Mouse (Mus musculus) hindbrain, embryonic 12.5 days (tissue): ENCODE results near the gene Acox2. TPM values are rescaled to one million over a fixed set of nuclear protein-coding genes. Genes with fewer than 3 reads are reported as not detected.

Experiments
- ATAC-seq: fragments of 200-750 bp; cut with Nextera tagmentation; 2 replicates; pipeline ENCODE4 v1.8.0; 2017; ENCODE audit warnings: moderate TSS enrichment; ENCODE audit not compliant: low FRiP score
- H3K27ac ChIP-seq: fragments of 300-500 bp; sonication (generic); 2 replicates; pipeline ENCODE4 v1.5.1; 2016; ENCODE audit warnings: mild to moderate bottlenecking
- H3K27me3 ChIP-seq: fragments of 300-500 bp; sonication (generic); 2 replicates; pipeline ENCODE4 v1.6.1; 2016; ENCODE audit warnings: mild to moderate bottlenecking
- H3K36me3 ChIP-seq: fragments of 300-500 bp; sonication (generic); 2 replicates; pipeline ENCODE4 v1.6.1; 2016; ENCODE audit warnings: mild to moderate bottlenecking
- H3K4me1 ChIP-seq: fragments of 300-500 bp; sonication (generic); 2 replicates; pipeline ENCODE4 v1.6.1; 2016
- H3K4me2 ChIP-seq: fragments of 300-500 bp; sonication (generic); replicated peaks from 2 replicates; pipeline ENCODE4 v1.6.1; 2016; ENCODE audit warnings: mild to moderate bottlenecking
- H3K4me3 ChIP-seq: fragments of 300-500 bp; sonication (generic); 2 replicates; pipeline ENCODE4 v1.5.1; 2016; ENCODE audit warnings: mild to moderate bottlenecking
- H3K9ac ChIP-seq: fragments of 300-500 bp; sonication (generic); 2 replicates; pipeline ENCODE4 v1.6.1; 2016; ENCODE audit warnings: mild to moderate bottlenecking, moderate library complexity
- H3K9me3 ChIP-seq: fragments of 300-500 bp; sonication (generic); replicated peaks from 2 replicates; pipeline ENCODE4 v1.6.1; 2016; ENCODE audit warnings: mild to moderate bottlenecking
- WGBS: fragments of 180-500 bp; shearing (Covaris S2); methylation state at CpG from one replicate; pipeline ENCODE4 v1.1.7; 2016; 5-methylcytosine and 5-hydroxymethylcytosine counted together
- polyA plus RNA-seq: library from polyadenylated mRNA; unstranded; fragments of >200 nt; fragmentation: Nextera tagmentation; extraction: Ambion mirVana; gene quantifications from 2 replicates; pipeline ENCODE4 v1.2.1, GENCODE M21; 2016

The Acox2 gene
- polyA plus RNA-seq, 1 experiment from 2014 or later: 0.26 TPM

- Histone ChIP-seq H3K9ac (no peak overlapping the region), H3K36me3 (no peaks in the 10 kb centered on the region), H3K4me2 (no peak overlapping the region), H3K4me3 (no peak overlapping the region), H3K4me1 (no peaks in the 10 kb centered on the region), H3K9me3 (no peaks in the 10 kb centered on the region), H3K27ac (no peak overlapping the region), H3K27me3 (no peaks in the 10 kb centered on the region)
- no peak for ATAC-seq
- 78% methylated on average over 5 of the region's 5 CpGs for WGBS
Measured at GRCm38 (mm10) chr14:8244211-8244611, 14.9 kb downstream of the Acox2 start.

- Histone ChIP-seq H3K4me1 (no peaks in the 10 kb centered on the region), H3K4me3 (no peak overlapping the region), H3K9me3 (no peaks in the 10 kb centered on the region), H3K4me2 (no peak overlapping the region), H3K27me3 (no peaks in the 10 kb centered on the region), H3K9ac (no peak overlapping the region), H3K27ac (no peak overlapping the region), H3K36me3 (no peaks in the 10 kb centered on the region)
- ATAC-seq: no peak
- 69% methylated on average over 8 of the region's 8 CpGs for whole genome bisulfite sequencing
Measured at GRCm38 (mm10) chr14:8243136-8243888, 15.8 kb downstream of the Acox2 start.

DNA sequence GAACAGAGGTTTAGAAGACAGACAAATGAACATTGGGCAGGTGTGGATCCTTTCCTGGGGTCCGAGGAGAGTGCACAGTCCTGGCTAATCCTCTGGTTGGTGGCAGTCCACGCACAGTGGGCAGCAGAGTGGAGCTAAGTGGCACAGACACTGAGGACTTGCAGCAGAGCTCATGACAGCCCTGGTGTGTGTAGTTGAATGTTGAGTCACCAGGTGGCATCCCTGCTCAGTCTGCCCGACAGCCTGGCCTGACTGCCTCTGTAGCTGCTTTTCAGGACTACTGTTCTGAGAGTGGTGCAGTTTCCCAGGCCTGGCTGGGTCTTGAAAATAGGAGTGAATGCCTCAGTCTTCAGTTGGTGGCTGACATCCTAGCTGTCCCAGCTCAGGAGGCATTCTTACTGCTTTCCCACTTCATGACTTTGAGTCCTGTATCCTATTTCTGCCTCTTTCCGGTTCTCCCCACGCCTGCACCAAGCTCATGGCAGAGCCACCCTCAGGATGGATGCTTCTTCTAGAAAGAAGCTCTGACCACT is 16.7 kb downstream of the Acox2 start:
- no peaks in the 10 kb centered on the region for H3K27me3 ChIP-seq
- peak; percentile 32; the same call in 1 of the 2 replicates for ATAC-seq
- 63% methylated on average over 5 of the region's 5 CpGs for WGBS
- H3K4me1 ChIP-seq: no peaks in the 10 kb centered on the region
- no peaks in the 10 kb centered on the region for H3K36me3 ChIP-seq
- no peak overlapping the region for H3K27ac ChIP-seq
- no peak overlapping the region for H3K4me3 ChIP-seq
- no peaks in the 10 kb centered on the region for H3K9me3 ChIP-seq
- H3K4me2 ChIP-seq: no peak overlapping the region
- no peak overlapping the region for H3K9ac ChIP-seq

DNA sequence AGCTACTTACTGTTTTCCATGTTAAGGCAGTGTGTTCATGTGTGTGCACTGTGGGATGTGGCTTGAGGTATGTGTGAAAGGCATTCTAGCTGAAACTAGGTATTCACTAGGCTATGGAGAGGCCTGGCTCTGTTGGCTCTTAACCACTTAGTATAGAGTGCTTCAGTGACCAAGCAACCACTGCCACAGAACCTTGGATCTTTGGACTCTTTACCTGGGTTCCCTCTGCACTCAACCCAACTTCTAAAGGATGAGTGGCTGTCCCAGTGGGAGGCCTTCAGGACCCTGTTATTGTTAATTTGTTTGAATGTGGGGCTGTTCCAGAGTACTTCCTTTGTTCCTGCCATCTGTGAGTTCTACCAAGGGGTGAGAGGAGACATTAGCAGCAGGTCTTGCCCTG is 17.3 kb downstream of the Acox2 start:
- Histone ChIP-seq H3K9me3 (no peaks in the 10 kb centered on the region), H3K4me3 (no peak overlapping the region), H3K9ac (no peak overlapping the region), H3K4me2 (no peak overlapping the region), H3K36me3 (no peaks in the 10 kb centered on the region), H3K27ac (no peak overlapping the region), H3K4me1 (no peaks in the 10 kb centered on the region), H3K27me3 (no peaks in the 10 kb centered on the region)
- ATAC-seq: no peak

GRCm38 (mm10) chr14:8233252-8233651 is 25.9 kb downstream of the Acox2 start:
- no peak for ATAC-seq
- Histone ChIP-seq H3K9me3 (no peaks in the 10 kb centered on the region), H3K9ac (no peak overlapping the region), H3K4me1 (no peaks in the 10 kb centered on the region), H3K4me2 (no peak overlapping the region), H3K4me3 (no peak overlapping the region), H3K27me3 (no peaks in the 10 kb centered on the region), H3K36me3 (no peaks in the 10 kb centered on the region), H3K27ac (no peak overlapping the region)
- 88% methylated on average over 1 of the region's 1 CpGs for WGBS

DNA sequence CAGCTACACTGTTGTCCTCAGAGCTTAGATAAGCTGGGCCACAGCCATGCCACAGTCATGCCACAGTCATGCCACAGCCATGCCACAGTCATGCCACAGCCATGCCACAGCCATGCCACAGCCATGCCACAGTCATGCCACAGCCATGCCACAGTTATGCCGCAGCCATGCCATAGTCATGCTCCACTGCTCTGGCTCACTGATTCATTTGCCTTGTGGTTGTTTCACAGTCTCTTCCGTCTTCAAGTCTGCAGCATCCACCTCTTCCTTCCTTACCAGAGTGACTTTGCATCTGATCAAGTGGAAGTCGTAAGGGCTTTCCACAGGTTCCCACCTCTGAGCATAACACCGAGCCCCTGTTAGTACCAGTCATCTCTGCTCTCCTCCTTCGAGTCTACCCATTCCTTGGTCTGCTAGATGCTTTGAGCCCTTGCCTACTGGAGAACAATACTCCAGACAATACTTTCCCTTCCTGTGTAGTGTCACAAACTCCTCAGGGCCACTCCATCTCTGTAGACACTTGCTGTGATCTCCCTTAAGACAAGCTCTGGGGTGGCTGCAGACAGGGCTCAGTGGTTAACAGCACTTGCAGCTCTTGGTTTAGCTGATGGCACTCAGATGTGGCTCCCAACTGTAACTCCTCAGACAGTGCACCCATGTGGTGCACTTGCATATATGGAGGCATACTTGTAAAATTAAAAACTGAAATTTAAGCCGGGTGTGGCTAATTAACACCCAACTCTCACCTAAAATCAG is 26.8 kb downstream of the Acox2 start:
- Histone ChIP-seq H3K9me3 (no peaks in the 10 kb centered on the region), H3K27me3 (no peaks in the 10 kb centered on the region), H3K27ac (no peak overlapping the region), H3K9ac (no peak overlapping the region), H3K36me3 (no peaks in the 10 kb centered on the region), H3K4me2 (no peak overlapping the region), H3K4me1 (no peaks in the 10 kb centered on the region), H3K4me3 (no peak overlapping the region)
- WGBS: 82% methylated on average over 6 of the region's 6 CpGs
- no peak for ATAC-seq

DNA sequence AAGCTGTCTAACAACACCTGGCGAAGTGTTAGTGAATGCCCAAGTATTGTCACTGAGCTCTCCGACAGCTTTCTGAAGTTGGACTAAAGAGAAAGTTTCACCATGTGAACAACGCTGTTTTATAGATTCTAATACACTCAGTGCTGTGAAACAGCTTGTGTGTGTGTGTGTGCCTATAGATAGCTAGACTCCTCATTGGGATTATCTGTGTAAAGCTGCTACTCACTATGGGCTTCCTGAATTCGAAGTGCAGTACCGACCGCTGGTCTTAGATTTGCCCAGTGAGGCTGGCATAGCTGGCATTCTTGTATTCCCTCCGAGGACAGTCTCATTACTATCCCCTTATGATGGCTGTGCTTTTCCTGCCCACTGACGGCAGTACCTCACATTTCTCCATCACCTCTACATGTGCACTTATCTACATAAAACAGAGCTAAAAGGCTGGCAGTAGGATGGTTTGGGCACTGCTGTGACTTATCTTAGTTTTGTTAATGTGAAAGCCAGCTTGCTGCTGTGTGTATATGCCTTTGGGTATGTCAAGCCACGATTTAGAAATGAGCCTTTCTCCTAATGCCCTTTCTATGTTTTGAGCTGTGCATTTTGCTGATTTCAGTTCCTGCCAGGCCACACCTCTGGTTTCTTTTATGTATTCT is 29.7 kb downstream of the Acox2 start:
- H3K4me3 ChIP-seq: no peak overlapping the region
- H3K9me3 ChIP-seq: no peaks in the 10 kb centered on the region
- no peaks in the 10 kb centered on the region for H3K4me1 ChIP-seq
- H3K27me3 ChIP-seq: no peaks in the 10 kb centered on the region
- 84% methylated on average over 9 of the region's 9 CpGs for WGBS
- H3K9ac ChIP-seq: no peak overlapping the region
- no peak overlapping the region for H3K4me2 ChIP-seq
- no peak overlapping the region for H3K27ac ChIP-seq
- H3K36me3 ChIP-seq: no peaks in the 10 kb centered on the region
- ATAC-seq: no peak

DNA sequence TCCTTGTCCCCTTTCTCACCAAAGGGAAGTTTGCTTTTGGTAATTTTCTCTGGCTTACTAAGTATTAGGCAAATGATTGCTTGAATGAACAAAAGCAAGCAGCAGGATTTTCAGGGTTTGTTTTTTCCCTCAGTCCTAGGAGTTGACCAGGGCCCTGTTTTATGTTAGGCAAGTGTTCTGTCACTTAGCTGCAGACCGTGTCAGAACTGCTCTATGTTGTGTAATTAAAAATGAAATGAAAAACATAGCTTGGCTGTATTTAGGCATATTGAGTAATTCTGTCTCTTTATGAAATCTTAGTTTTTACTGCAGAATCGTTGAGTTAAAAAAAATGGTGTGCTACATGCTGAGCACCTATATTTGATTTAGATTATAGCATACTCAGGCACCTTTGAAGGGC is 34.3 kb downstream of the Acox2 start:
- WGBS: 87% methylated on average over 2 of the region's 2 CpGs
- no peaks in the 10 kb centered on the region for H3K4me1 ChIP-seq

DNA sequence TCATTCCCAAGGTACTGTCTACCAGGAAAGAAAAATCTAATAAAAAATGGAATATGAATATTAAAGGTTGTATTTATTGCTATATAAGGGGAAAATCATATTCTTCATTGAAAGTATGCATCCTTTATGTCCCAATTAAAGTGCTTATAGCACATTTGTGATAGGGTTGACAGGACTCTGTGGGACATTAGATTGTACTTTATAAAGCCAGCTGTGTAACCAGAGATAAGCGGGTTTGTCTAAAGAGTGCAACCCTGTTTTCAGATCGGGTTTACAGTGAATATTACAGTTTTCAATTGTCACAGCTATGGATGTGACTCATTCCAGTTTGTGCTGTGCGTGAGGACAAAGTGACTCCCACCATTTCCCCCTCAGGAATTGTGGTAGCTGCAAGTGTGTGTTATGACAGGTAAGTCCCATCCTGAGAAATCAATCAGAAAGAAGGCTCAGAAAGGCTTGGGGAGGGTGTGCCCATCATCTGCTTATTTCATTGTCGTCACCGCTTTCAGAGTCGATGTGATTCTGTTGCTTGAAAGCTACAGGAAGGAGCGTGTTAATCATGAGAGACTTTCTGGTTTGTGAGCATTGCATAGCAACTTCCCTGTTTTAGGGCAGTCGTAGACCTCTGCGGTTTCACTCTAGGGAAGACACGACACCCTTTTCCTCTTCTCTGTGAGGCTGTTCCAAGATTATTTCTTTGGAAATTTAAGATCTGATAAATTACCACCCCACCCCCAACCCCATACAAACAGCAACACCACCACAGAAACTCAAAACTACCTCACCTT is 35.5 kb downstream of the Acox2 start:
- no peak overlapping the region for H3K9ac ChIP-seq
- ATAC-seq: no peak
- peaks cover 5% of the 10 kb centered on the region for H3K4me1 ChIP-seq
- H3K4me2 ChIP-seq: no peak overlapping the region
- no peaks in the 10 kb centered on the region for H3K27me3 ChIP-seq
- WGBS: 87% methylated on average over 10 of the region's 10 CpGs
- H3K9me3 ChIP-seq: no peaks in the 10 kb centered on the region
- H3K27ac ChIP-seq: no peak overlapping the region
- peaks cover 7% of the 10 kb centered on the region for H3K36me3 ChIP-seq
- no peak overlapping the region for H3K4me3 ChIP-seq

More for the DNA sequence above, 34.3 kb downstream of the Acox2 start:
- Histone ChIP-seq H3K4me3 (no peak overlapping the region), H3K36me3 (peaks cover 7% of the 10 kb centered on the region), H3K4me2 (no peak overlapping the region), H3K9ac (no peak overlapping the region), H3K27me3 (no peaks in the 10 kb centered on the region), H3K9me3 (no peaks in the 10 kb centered on the region), H3K27ac (no peak overlapping the region)
- ATAC-seq: no peak

DNA sequence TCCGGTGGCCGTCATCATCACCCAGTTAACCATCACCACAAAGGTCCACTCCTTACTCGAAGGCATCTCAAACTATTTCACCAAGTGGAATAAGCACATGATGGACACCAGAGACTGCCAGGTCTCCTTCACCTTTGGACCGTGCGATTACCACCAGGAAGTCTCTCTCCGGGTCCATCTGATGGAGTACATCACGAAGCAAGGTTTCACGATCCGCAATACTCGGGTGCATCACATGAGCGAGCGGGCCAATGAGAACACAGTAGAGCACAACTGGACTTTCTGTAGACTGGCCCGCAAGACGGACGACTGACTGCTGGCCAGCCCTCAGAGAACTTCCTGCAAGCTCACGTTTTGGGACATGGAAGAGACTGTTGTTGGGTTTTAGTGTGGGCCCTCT is 36.6 kb downstream of the Acox2 start:
- Histone ChIP-seq H3K9ac (no peak overlapping the region), H3K4me3 (no peak overlapping the region), H3K27ac (no peak overlapping the region), H3K36me3 (peaks cover 7% of the 10 kb centered on the region), H3K4me2 (no peak overlapping the region), H3K4me1 (peaks cover 10% of the 10 kb centered on the region), H3K27me3 (peaks cover 3% of the 10 kb centered on the region; the same call in 1 of the 2 replicates), H3K9me3 (no peaks in the 10 kb centered on the region)
- no peak for ATAC-seq
- 96% methylated on average over 16 of the region's 16 CpGs for WGBS

GRCm38 (mm10) chr14:8220912-8221311 is 38.2 kb downstream of the Acox2 start:
- Histone ChIP-seq H3K36me3 (peaks cover 7% of the 10 kb centered on the region), H3K27me3 (peaks cover 15% of the 10 kb centered on the region), H3K4me3 (no peak overlapping the region), H3K4me2 (no peak overlapping the region), H3K4me1 (peaks cover 11% of the 10 kb centered on the region), H3K27ac (no peak overlapping the region), H3K9ac (no peak overlapping the region), H3K9me3 (no peaks in the 10 kb centered on the region)
- 97% methylated on average over 2 of the region's 2 CpGs for WGBS
- no peak for ATAC-seq

- H3K4me3 ChIP-seq: no peak overlapping the region
- no peak overlapping the region for H3K9ac ChIP-seq
- H3K27me3 ChIP-seq: peaks cover 19% of the 10 kb centered on the region
- H3K9me3 ChIP-seq: no peaks in the 10 kb centered on the region
- WGBS: 57% methylated on average over 7 of the region's 7 CpGs
- H3K4me1 ChIP-seq: peaks cover 17% of the 10 kb centered on the region
- H3K4me2 ChIP-seq: no peak overlapping the region
- ATAC-seq: no peak
- no peak overlapping the region for H3K27ac ChIP-seq
- peaks cover 7% of the 10 kb centered on the region for H3K36me3 ChIP-seq
Measured at GRCm38 (mm10) chr14:8220306-8220705, 38.8 kb downstream of the Acox2 start.
